Mouse (Mus musculus) embryo, embryonic 10 days (tissue): Measurements from ENCODE around the gene Yju2.

Source experiments
- DNase-seq: peaks from one replicate; pipeline ENCODE4 v3.0.0-alpha.2; 2015; ENCODE audit warnings: low spot score

The Yju2 gene

DNA sequence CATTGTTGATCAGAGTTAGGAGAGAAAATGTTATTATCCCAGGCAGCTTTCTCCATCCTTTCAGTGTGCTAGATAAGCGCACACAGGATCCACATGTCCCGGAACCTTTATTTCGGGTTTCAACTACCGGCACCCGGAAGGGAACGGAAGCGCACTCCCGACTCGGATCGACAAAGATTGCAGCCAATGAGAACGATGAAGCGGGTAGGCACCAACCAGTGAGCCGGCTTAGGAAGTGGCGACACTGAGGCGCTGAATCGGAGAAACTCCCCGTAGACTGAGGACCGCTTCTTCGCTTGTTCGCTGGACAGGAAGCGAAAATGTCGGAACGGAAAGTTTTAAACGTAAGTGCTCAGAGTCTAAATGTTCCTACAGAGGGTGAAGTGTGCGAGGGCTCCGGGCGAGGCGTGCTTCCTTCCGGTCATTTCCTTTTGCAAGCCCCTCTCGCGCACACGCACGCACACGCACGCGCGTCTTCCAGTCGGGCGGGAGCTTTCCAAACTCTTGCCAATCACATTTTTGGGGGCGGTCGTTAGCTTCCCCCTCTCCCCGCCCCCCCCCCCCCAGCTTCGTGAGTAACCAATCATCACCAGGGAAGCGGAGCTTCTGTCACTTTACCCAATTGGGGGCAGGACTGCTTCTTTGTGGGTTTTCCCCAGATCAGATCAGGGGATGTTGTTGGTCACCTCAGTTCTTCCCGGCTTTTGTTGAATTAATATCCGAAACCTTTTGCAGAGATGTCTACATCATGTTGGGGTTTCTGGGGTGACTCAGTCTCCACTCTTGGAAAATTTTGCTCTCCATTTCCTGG, at the start of gene Yju2:
Gene Yju2 (plus strand): TSS at position 182 of the 811 bp plus-strand sequence.
- DNase-seq = peak; percentile 96

DNA sequence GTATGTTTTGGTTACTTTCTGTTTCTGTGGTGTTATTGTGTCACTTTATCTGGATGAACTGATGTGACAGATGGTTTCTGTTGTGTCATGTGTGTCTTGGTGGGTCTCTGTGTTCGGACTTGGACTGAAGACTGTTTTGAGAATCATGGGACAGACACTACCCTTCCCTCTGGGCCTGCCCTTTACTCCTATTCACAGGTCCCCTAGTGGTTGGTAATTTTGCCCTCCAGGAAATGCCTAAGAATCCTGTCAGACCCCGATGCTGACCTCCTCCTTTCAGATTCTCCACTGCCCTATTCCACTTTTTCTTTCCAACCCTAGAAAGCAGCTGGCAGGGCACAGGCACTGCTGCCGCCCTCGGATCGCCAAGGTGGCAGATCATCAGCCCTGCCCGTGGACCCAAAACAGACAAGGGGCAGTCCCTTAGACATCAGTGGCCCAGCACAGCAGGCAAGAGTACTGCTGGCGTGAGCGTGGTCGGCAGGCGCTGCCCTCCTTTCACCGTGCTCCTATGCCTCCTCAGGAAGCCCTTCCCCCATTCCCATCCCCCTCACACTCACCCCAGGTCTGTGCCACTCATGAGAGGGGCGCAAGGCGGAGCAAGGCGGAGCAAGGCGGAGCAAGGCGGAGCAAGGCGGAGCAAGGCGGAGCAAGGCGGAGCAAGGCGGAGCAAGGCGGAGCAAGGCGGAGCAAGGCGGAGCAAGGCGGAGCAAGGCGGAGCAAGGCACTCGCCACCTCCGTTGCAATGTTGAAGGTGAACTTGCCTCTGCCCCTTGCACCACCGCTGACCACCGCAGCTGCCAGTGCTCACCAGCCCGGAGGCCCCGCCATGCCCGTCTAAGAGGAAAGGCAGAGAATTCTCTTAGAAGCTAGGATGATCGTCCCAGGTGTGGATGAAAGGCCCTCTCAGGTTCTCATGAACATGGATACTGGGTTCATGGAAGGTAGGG, 27.1 kb upstream of the Yju2 start:
- DNase-seq = peak; percentile 81

DNA sequence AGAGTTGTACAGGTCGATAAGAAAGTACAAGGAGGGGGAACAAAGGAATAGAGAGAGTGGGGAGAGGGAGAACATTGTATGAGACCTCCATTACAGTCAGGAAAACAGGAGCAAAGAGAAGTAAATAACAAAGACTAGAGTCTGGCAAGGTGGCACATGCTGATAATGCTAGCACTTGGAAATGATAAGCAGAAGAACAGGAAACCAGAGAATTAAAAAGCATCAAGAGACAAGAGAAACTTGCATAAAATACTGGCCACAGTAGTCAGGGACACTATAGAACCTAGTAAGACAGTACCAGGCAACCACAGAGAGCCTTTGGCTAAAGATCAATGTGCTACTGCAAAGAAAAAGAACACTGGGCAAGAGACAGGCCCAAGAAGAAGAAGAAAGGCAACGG, 26.3 kb upstream of the Yju2 start:
- no peak for DNase-seq

DNA sequence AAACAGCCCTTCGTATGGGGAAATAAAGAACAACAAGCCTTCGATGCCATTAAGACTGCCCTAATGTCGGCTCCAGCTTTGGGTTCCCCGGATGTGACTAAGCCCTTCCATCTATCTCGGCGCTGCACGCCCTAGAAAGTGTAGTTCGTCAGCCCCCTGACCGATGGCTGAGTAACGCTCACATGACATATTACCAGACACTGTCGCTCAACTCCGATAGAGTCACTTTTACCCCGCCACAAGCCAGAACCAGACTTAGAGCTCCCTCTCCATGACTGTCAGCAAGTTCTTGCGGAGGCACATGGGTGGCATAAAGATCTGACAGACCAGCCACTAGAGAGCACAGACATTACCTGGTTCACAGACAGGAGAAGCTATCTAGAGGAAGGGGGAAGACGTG, 25.7 kb upstream of the Yju2 start:
- no peak for DNase-seq

DNA sequence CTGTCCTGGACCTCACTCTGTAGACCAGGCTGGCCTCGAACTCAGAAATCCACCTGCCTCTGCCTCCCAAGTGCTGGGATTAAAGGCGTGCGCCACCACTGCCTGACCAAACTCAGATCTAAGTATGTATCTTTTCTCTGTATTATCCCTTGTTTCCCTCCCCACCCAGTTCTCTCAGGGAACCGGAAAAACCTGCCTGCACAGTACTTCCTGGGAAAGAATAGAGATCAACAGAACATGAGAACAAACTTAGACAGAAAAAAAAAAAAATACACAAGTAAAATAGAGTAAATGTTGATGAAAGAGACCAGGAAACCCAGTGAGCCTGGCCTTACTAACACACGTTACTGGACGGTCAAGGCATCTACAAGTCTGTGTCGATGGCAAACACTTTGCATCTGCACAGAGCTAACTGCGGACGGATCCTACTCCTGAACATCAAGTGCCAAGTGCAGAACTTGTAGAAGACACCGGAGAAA, 14.5 kb upstream of the Yju2 start:
- peak; percentile 32 for DNase-seq

DNA sequence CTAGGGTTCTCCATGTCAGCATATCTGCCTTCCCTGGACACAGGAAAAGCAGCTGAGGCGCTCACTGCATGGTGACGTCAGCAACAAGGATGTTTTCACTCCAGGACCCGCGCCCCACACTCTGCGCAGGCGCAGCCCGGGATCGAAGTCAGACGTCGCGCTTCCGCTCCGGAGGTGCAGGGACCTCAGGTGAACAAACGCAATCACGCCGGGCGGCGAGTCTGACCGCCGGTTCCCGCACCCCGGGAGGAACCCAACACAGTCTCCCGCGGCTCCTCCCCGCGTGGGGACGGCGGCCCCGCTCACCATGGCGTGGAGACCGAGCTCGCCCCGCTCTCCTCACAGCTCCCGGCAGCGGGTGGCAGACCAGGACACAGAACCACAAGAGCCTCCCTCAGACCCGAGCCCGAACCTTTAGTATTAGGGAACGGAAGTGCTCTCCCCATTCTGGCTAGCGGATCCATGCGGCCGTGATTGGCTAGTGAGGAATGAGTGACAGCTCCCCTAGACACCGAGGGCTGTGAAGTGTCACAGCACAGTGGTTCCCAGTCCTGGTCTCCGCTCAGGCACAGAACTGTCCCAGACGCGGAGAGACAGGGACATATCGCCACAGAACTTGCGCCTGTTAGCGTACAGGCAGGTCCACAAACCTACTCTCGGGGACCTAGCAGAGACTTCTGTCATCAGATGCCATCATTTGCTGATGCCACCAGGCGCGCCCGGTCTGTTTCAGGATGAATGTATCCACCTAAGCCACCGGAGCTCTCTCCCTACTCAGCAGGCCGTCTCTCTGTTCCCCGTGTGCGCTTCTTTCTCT, 13.8 kb upstream of the Yju2 start:
- peak; percentile 85 for DNase-seq

- no peak for DNase-seq
Observed at GRCm38 (mm10) chr17:55945696-55946095, 13.2 kb upstream of the Yju2 start.

GRCm38 (mm10) chr17:55948647-55949046, 10.3 kb upstream of the Yju2 start:
- no peak for DNase-seq

GRCm38 (mm10) chr17:55949400-55949799, 9.5 kb upstream of the Yju2 start, which contains the start of gene Zfp119b:
Zfp119b (minus strand) TSS chr17:55949500.
- no peak for DNase-seq

DNA sequence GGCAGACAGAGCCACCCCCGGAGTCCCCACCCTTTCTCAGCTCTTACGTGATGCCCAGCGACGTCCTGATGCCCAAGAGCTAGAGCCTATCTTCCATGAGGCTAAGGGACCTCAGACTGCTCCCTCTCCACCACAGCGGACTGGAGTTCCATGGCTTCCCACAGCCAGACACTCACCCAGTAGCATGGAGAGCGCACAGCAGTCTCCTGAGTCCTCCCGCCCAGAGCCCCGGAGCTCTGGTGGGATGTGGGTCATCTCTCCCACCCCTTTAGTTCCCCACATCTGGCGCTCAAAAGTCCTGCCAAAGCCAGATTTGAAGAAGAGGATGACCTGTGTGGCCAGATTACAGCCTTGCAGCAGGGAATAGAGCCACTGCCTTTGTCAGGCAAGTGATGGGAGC, 8.3 kb upstream of the Yju2 start:
- DNase-seq = no peak

DNA sequence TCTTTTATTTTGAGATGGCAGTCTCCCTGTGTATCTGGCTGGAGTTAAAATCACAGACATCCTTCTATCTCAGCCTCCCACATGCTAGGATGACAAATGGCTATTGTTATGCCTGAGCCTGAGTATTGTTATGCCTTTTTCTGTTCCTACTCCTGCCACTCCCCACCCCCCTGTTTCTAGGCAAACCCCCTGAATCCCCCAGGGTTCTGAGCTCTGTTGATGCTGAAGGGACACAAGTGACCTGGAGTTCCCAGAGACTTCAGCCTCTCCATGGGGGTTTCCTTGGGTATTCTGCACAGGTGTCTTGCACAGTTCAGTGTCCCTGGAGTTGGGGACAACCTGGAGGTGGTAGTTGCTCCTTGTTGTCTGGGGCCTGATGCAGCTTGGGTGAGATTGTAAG, 6.9 kb upstream of the Yju2 start:
- DNase-seq = no peak

DNA sequence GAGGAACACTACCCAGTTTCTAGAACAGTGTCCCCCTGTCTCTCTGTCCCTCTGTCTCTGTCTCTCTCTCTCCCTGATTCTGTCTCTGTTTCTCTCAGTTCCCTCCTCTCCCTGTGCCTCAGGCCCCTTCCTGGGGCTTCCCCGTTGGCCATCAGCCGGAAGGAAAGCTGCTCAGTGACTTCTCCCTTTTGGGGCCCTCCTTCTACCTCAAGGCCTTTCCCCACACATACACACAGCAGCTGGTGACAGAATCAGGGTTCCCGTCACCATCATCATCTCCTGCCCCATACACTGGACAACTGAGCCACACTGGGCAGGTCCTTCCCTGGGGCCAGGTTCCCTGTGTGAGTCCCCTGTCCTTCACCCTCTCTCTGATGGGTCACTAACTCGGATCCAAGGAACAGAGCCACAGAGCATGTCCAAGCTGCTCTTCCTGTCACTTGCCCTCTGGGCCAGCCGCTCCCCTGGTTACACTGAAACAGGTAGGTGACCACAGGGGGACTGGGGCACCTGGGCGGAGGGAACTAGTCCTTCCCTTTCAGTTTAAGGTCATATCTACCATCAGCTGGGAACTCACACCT, 6.4 kb upstream of the Yju2 start, which contains the start of gene Ebi3:
Gene Ebi3 (plus strand): TSS at position 194 of the 581 bp plus-strand sequence.
- DNase-seq = no peak

DNA sequence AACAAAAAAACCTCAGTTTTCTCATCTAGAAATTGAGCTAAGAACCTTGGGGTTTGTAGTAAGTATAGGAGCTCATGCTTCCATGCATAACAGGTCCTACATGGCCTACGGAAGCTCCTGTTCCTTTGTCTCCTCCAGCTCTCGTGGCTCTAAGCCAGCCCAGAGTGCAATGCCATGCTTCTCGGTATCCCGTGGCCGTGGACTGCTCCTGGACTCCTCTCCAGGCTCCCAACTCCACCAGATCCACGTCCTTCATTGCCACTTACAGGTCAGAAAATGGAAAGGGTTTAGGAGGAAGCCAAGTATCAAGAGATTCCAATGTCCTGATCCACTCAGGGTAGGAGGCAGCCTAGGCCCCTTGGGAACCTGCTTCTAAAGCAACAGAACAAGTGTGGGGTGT, 5.1 kb upstream of the Yju2 start:
- no peak for DNase-seq

DNA sequence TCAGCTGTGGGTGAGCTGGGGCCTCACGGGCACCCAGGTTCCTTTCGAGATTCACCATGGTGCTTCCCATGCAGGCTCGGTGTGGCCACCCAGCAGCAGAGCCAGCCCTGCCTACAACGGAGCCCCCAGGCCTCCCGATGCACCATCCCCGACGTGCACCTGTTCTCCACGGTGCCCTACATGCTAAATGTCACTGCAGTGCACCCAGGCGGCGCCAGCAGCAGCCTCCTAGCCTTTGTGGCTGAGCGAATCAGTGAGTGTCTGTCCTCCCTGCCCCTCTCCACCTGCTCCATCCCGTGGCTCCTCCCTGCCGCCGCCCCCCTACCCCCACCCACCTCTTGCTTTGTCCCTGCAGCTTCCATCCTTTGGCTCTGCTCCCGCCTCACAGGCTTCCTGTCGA, 4.7 kb upstream of the Yju2 start:
- DNase-seq = no peak

GRCm38 (mm10) chr17:55956129-55956528, 2.8 kb upstream of the Yju2 start:
- peak; percentile 78 for DNase-seq

DNA sequence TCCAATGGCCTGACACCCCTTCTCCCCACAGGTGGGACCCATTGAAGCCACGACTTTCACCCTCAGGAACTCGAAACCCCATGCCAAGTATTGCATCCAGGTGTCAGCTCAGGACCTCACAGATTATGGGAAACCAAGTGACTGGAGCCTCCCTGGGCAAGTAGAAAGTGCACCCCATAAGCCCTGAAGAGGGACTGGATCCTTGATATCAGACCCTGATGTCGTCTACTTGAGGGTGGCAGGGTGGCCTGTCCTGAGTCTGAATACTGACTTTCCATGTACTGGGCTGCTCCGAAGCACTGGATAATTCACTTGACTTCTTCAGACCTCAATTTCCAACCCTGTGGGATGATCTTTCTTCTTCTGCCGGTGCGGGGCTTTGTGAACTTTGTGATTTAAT, 2.3 kb upstream of the Yju2 start:
- DNase-seq = no peak

DNA sequence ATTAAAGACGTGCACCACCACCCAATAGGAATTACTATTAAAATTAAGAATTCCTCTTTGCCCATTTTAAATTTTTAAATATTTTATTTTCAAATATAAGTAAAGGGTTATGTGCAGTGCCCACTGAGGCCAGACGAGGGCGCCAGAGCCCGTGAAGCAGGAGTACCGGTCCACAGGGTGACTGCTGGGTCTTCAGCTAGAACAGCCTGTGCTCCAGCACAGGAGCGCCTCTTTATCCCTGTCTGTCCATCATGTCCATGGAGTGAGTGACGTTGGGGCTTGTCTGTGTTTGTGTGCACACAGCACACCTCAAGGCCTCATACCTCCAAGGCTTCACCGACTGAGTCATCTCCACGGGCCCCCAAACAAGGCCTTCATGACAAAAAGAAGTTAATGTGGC, 1.7 kb upstream of the Yju2 start:
- DNase-seq = peak; percentile 84

GRCm38 (mm10) chr17:55957726-55958583, 944 bp upstream of the Yju2 start:
- DNase-seq = no peak

DNA sequence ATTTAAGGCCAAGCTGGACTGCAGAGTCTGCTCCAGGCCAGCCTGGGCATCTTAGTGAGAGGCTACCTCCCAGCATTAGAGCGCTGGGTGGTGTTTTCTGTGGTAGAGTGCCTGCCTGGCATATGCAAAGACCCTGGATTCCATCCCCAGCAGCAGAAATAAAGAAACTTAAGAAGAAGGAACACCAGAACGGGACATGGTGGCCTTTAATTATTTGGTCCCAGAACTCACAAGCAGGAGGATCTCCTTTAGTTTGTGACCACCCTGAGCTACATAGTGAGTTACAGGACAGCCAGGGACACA, 364 bp upstream of the Yju2 start:
- no peak for DNase-seq

GRCm38 (mm10) chr17:55959946-55960740, 1.2 kb downstream of the Yju2 start:
- no peak for DNase-seq
